Mouse (Mus musculus) G1E (cell line): Measurements from ENCODE around the gene Exoc3. TPM values are rescaled to one million over a fixed set of nuclear protein-coding genes. Genes with fewer than 3 reads are reported as not detected.

ENCODE experiments used
- ATAC-seq: 2 replicates; pipeline ENCODE4 v1.8.0; 2016; ENCODE audit warnings: mild to moderate bottlenecking; ENCODE audit not compliant: insufficient number of reproducible peaks, poor library complexity, low FRiP score, severe bottlenecking; ENCODE audit errors: extremely low read depth
- DNase-seq: peaks from one replicate; pipeline ENCODE4 v3.0.0; 2012; ENCODE audit warnings: low spot score
- H3K27me3 ChIP-seq: 2 replicates; pipeline ENCODE4 v1.6.1; 2012; ENCODE audit warnings: mild to moderate bottlenecking, low read length, inconsistent platforms; ENCODE audit not compliant: insufficient read depth
- H3K36me3 ChIP-seq: replicated peaks from 2 replicates; pipeline ENCODE3; 2012; ENCODE audit warnings: mild to moderate bottlenecking, inconsistent platforms
- H3K4me1 ChIP-seq: 2 replicates; pipeline ENCODE4 v1.6.1; 2012; ENCODE audit warnings: low read depth, low read length, inconsistent platforms, mixed read lengths; ENCODE audit not compliant: insufficient read depth
- H3K4me3 ChIP-seq: 2 replicates; pipeline ENCODE4 v1.5.1; 2012; ENCODE audit warnings: low read depth, mild to moderate bottlenecking, inconsistent platforms, low read length, moderate library complexity, mixed read lengths
- H3K9me3 ChIP-seq: replicated peaks from 2 replicates; pipeline ENCODE4 v1.6.1; 2012; ENCODE audit warnings: inconsistent platforms
- CTCF ChIP-seq: IDR thresholded peaks from 2 replicates; pipeline ENCODE4 v1.5.1; 2012; ENCODE audit warnings: low read depth, low read length, inconsistent platforms, mixed read lengths
- GATA1 ChIP-seq: IDR thresholded peaks from 2 replicates; pipeline ENCODE4 v1.6.1; 2012; ENCODE audit warnings: borderline replicate concordance, low read length, inconsistent platforms, mixed read lengths
- GATA2 ChIP-seq: IDR thresholded peaks from 2 replicates; pipeline ENCODE4 v1.6.1; 2012; ENCODE audit warnings: low read depth, low read length, inconsistent platforms, borderline replicate concordance
- POLR2AphosphoS5 ChIP-seq: IDR thresholded peaks from 2 replicates; pipeline ENCODE4 v1.6.1; 2012; ENCODE audit warnings: low read depth, low read length, inconsistent platforms; ENCODE audit not compliant: insufficient replicate concordance
- TAL1 ChIP-seq: conservative IDR thresholded peaks from 2 replicates; pipeline ENCODE4 v1.6.1; 2012; ENCODE audit warnings: low read depth, low read length, inconsistent platforms, mixed read lengths
- polyA plus RNA-seq: library from polyadenylated mRNA; stranded (reverse); fragments of >175 nt; gene quantifications from 2 replicates; pipeline ENCODE4 v1.2.3, GENCODE M21; 2012
- total RNA-seq, 2 experiments: library from RNA; stranded (forward) in 1 of 2; stranded (reverse) in 1 of 2; fragments of 200-1000 nt in 1 of 2; fragments of >200 nt in 1 of 2; fragmentation: Nextera tagmentation in 1 of 2; gene quantifications; 2 replicates each; pipeline ENCODE4 v1.2.3; 2014 to 2017

The Exoc3 gene
- total and polyA plus RNA-seq, 3 experiments, result 26.6 to 46.7 (median 39.1) TPM

DNA sequence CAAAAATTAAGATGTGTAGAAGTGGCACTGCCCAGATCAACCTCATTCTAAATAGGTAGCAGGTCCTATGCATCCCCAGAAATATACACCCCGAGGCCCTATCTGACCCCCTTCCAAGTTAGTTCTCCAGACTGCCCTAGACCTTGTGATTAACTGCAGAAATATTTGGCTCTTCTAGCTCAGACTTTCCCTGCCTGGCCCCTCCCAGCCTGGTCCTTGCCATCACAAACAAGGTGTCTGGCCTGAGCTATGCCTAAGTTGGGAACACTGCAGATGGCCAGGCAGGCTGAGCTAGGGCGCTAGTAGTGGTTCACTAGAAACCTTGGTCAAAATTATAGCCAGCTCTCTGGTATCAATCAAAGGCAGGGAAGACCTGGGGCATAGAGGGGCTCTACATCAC is 41.0 kb downstream of the Exoc3 start:
- peaks cover 16% of the 10 kb centered on the region for H3K27me3 ChIP-seq
- H3K4me1 ChIP-seq, result peaks cover 15% of the 10 kb centered on the region
- DNase-seq, result no peak
- H3K9me3 ChIP-seq, result no peaks in the 10 kb centered on the region
- peaks cover 35% of the 10 kb centered on the region for H3K36me3 ChIP-seq
- no peak overlapping the region for H3K4me3 ChIP-seq
- ATAC-seq, result no peak
- TF ChIP-seq CTCF, result no peak
- TF ChIP-seq GATA1, result no peak
- TF ChIP-seq POLR2AphosphoS5, result no peak
- TF ChIP-seq TAL1, result no peak
- no peak for TF ChIP-seq GATA2

DNA sequence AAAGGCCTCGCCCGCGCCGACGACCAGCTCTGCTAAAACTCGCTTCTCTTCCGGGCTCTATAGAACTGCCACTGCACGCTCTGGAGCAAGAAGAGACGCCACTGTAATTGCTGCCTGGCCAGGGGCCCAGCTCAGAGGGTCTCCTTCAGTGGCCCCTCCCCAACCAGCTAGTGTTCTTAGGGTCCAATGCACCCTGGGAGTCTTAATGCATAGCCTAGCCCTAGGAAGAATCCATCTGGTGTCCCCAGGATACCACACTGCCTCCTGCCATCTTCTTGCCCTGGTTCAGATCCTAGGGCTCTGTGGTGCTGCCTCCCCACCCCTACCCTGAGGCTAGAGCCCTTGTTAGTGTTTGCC is 41.5 kb downstream of the Exoc3 start:
- peaks cover 16% of the 10 kb centered on the region for H3K27me3 ChIP-seq
- ATAC-seq (no peak), DNase-seq (no peak)
- peaks cover 15% of the 10 kb centered on the region for H3K4me1 ChIP-seq
- TF ChIP-seq GATA1 (no peak), POLR2AphosphoS5 (no peak), TAL1 (no peak), GATA2 (no peak), CTCF (no peak)
- H3K9me3 ChIP-seq, result no peaks in the 10 kb centered on the region
- peaks cover 33% of the 10 kb centered on the region for H3K36me3 ChIP-seq
- peak overlapping the region; percentile 62; the same call in 1 of the 2 replicates for H3K4me3 ChIP-seq

DNA sequence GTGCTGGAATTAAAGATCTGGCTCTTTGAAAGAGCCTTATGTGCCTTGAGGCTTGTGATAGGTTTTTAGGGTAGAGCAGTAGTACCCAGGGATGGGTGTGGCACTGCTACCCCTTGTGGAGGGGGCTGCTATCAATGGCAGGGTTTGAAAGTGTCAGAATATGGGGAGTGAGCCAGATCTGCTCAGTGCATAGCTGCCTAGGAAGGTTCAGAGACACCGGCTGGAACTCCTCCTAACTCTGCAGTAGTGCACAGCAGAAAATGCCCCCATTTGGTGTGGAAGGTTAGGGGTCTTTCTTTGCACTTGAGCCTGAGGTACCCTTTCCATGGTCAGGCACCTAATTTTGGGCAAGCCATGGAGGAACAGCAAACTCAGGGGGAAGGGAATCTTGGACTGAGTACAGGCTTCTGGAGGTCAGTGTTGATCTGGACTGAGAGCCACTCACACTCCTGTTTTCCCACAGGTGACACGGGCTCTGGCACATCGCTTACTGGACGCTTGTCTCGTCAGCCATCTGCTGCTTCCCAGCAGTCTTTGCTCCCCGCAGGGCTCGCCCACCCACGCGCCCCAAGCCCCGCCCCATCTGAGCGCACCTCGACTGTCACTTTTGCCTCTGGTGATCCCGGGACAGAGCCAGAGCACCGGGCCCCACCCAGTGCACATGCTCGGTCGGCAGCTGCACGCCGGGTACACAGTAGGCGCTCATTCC is 42.0 kb downstream of the Exoc3 start:
- ATAC-seq (peak; percentile 80), DNase-seq (peak; percentile 62)
- Histone ChIP-seq H3K27me3 (peaks cover 16% of the 10 kb centered on the region), H3K36me3 (peaks cover 27% of the 10 kb centered on the region), H3K9me3 (no peaks in the 10 kb centered on the region), H3K4me3 (peak overlapping the region; percentile 62; the same call in 1 of the 2 replicates), H3K4me1 (peaks cover 15% of the 10 kb centered on the region)
- TF ChIP-seq CTCF (no peak), GATA1 (no peak), POLR2AphosphoS5 (no peak), TAL1 (no peak), GATA2 (no peak)

DNA sequence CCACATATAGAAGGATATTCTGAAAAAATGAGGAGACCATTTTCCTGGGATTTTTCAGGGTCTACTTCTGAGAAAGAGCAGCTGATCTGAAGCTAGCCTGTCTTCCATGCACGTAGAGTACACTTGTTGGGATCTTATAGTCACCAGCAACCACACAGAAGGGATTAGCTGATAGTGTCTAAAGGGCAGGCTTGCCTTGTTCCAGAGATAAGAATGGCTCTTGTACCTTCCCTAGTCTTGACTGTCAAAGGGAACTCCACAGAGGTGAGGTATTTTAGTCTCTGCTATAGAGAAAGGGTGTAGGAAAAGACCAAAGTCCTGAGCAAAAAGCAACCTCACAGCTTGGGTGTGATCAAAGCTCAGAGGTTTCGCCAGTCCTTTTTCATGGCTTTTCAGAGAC is 61.2 kb downstream of the Exoc3 start:
- no peak for TF ChIP-seq GATA1
- TF ChIP-seq CTCF, result no peak
- TF ChIP-seq GATA2, result no peak
- TF ChIP-seq POLR2AphosphoS5, result no peak
- TF ChIP-seq TAL1, result no peak
- no peaks in the 10 kb centered on the region for H3K4me1 ChIP-seq
- DNase-seq (no peak), ATAC-seq (no peak)
- H3K27me3 ChIP-seq, result peaks cover 5% of the 10 kb centered on the region
- no peaks in the 10 kb centered on the region for H3K9me3 ChIP-seq
- no peak overlapping the region for H3K4me3 ChIP-seq
- H3K36me3 ChIP-seq, result no peaks in the 10 kb centered on the region

DNA sequence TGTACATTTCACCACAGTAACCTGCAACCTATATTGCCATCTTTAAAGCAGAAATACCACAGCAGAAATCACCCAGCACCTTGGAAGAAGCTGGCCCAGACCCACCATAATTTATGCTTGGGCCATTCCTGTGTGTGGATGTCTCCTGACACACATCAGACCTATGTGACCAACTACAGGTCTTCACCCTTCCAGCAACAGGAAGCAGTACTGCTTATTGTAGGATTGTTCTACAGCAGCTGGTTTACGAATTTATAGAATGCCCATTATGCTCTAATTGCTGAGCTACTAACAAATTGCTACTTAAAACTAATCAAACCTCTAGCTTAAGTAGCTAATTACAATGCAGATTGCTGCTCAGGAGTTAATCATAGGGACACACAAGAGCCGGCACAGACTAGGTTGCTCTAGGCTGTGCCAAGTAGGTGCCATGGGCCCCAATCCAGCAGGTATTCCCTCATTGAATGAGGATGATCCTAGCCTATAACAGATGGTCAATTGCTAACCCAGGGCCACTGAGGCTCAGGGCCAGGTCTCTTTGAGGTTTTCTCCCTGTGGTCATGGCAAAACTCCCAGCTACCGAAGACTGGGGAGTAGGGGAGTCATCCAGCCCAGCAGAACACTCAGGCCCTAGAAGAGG is 62.4 kb downstream of the Exoc3 start:
- ATAC-seq (no peak), DNase-seq (no peak)
- no peak overlapping the region for H3K4me3 ChIP-seq
- H3K9me3 ChIP-seq, result no peaks in the 10 kb centered on the region
- H3K36me3 ChIP-seq, result no peaks in the 10 kb centered on the region
- peaks cover 5% of the 10 kb centered on the region for H3K27me3 ChIP-seq
- TF ChIP-seq GATA1, result no peak
- no peak for TF ChIP-seq POLR2AphosphoS5
- TF ChIP-seq TAL1, result no peak
- TF ChIP-seq CTCF, result no peak
- TF ChIP-seq GATA2, result no peak
- H3K4me1 ChIP-seq, result no peaks in the 10 kb centered on the region

DNA sequence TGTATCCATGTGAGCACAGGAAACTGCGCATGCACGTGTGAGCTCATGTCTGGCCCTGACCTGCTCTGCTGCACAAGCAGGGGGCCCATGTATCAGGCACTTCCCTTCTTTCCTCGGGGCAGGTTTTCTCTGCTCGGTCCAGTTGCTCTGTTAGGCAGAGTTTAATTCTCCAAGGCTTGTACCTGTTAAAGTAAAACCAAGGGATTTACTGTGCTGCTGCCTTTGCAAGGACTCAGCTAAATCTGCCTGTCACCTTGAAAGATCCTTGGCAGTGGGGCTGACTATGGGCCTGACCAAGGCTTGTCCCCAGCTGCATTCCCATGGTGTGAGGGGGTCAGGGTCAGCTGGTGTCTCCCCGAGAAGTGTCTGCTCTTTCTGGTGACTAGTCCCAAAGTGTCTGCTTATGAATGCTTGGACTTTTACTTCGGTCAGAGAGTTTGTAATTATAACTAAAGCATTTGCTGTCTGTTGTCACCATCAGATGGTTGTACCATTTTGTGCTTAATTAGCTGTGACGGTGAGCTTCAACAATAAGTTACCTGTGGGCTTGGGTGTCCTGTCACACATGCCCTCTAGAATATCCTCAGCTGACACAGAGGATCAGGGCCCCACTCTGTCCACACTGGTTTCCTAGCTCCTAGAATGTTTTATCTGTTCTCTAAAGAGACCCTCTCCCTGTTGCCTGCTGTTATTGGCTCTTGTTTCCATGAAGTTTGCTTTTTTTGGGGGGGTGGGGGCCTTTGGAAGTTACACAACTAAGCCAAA is 64.2 kb downstream of the Exoc3 start:
- Histone ChIP-seq H3K4me3 (no peak overlapping the region), H3K4me1 (no peaks in the 10 kb centered on the region), H3K36me3 (no peaks in the 10 kb centered on the region), H3K9me3 (no peaks in the 10 kb centered on the region), H3K27me3 (peaks cover 5% of the 10 kb centered on the region)
- ATAC-seq (no peak), DNase-seq (no peak)
- no peak for TF ChIP-seq GATA1
